Mouse (Mus musculus) liver, postnatal 0 days (tissue): ENCODE results near the gene 4930544D05Rik. TPM values are rescaled to one million over a fixed set of nuclear protein-coding genes. Genes with fewer than 3 reads are reported as not detected.
A peak's percentile ranks its signal among the peaks of the same experiment; 100 is the strongest.

Source experiments
- ATAC-seq: fragments of 200-750 bp; cut with Nextera tagmentation; 2 replicates; pipeline ENCODE4 v1.8.0; 2017; ENCODE audit warnings: mild to moderate bottlenecking, moderate library complexity
- DNase-seq: peaks from one replicate; pipeline ENCODE4 v3.0.0-alpha.2; 2016
- H3K27ac ChIP-seq: fragments of 300-500 bp; sonication (generic); 2 replicates; pipeline ENCODE4 v1.5.1; 2014; ENCODE audit warnings: antibody characterized with exemption, moderate library complexity, mild to moderate bottlenecking, low read depth
- H3K27me3 ChIP-seq: fragments of 300-500 bp; sonication (generic); 2 replicates; pipeline ENCODE4 v1.6.1; 2014; ENCODE audit warnings: low read length, control low read depth, mixed read lengths; ENCODE audit not compliant: insufficient read depth
- H3K36me3 ChIP-seq: fragments of 300-500 bp; sonication (generic); replicated peaks from 2 replicates; pipeline ENCODE4 v1.6.1; 2014; ENCODE audit warnings: mild to moderate bottlenecking, control low read depth, low read length, moderate library complexity, mixed read lengths; ENCODE audit not compliant: insufficient read depth
- H3K4me1 ChIP-seq: fragments of 300-500 bp; sonication (generic); 2 replicates; pipeline ENCODE4 v1.6.1; 2014; ENCODE audit warnings: antibody characterized with exemption, mild to moderate bottlenecking, control low read depth; ENCODE audit not compliant: insufficient read depth
- H3K4me2 ChIP-seq: fragments of 300-500 bp; sonication (generic); 2 replicates; pipeline ENCODE4 v1.6.1; 2014; ENCODE audit warnings: low read depth, mild to moderate bottlenecking, low read length, moderate library complexity, mixed read lengths
- H3K4me3 ChIP-seq: fragments of 300-500 bp; sonication (generic); 2 replicates; pipeline ENCODE4 v1.5.1; 2014; ENCODE audit warnings: low read depth, low read length
- H3K9ac ChIP-seq: fragments of 300-500 bp; sonication (generic); replicated peaks from 2 replicates; pipeline ENCODE4 v1.6.1; 2014; ENCODE audit warnings: mild to moderate bottlenecking, moderate library complexity
- H3K9me3 ChIP-seq: fragments of 300-500 bp; sonication (generic); 2 replicates; pipeline ENCODE4 v1.6.1; 2016; ENCODE audit warnings: mild to moderate bottlenecking, control low read depth, low read length, mixed read lengths
- CTCF ChIP-seq: sonication (generic); IDR thresholded peaks from 2 replicates; pipeline ENCODE4 v1.5.1; 2016; ENCODE audit warnings: antibody characterized with exemption, low read depth
- EP300 ChIP-seq: IDR thresholded peaks from 2 replicates; pipeline ENCODE4 v1.6.1; 2016; ENCODE audit warnings: antibody characterized with exemption, low read depth, mild to moderate bottlenecking
- WGBS: fragments of 180-500 bp; shearing (Covaris S2); extraction: QIAGEN DNeasy Blood & Tissue Kit; methylation state at CpG from one replicate; pipeline ENCODE4 v1.1.7; 2014; ENCODE audit not compliant: insufficient replicate concordance; 5-methylcytosine and 5-hydroxymethylcytosine counted together
- polyA plus RNA-seq: library from polyadenylated mRNA; unstranded; fragments of >200 nt; fragmentation: Nextera tagmentation; extraction: Ambion mirVana; gene quantifications from 2 replicates; pipeline ENCODE4 v1.2.1, GENCODE M21; 2015

Gene 4930544D05Rik
- polyA plus RNA-seq, 1 experiment from 2014 or later, result not detected

DNA sequence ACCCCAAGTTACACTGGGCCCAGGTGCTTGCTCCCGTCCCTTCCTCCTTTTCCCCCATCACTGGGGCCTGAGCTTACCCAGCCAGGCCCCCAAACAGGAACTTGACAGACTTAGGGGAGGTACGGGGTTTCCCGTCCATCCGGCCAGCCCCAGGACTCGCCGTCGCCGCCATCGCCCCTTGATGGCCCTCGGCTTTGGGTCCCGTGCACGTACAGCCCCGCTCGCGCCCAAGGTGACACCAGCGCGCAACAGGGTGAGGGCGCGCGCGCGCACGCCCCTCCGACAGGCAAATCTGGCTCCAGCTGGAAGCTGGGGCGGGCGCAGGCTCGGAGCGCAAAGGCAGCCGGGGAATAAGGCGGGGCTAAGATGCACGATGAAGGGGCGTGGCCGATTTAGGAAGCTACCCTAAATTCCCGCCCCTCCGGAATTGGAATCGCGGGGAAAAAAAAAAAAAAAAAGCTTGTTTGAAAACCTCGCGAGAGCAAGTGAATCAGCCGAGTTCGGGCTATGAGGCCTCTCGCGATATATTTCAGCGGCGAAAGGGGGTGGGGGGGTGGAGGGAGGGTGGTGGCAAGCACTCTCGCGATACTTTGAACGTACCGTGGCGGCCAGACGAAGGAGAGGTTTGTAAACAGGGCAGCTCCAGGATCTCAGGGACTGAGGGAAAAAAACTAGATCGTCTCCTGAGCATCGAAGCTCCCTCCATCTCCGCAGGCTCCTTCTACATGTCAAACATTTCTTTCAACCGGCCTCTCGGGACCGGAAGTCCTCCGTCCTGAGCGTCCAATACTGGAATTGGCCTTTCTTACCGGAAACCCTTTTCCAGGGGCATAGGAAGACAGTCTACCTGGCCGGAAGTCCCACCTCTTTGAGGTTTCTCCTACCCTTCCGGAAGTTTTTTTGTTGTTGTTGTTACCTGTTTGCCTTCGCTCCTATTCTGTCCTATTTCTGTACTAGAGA lies 31.3 kb downstream of the 4930544D05Rik start, which contains the start of the genes Rnf167 and Slc25a11:
Gene Rnf167, plus strand, starts transcription at position 545 of the 960 bp plus-strand sequence.
Gene Slc25a11, minus strand, starts transcription at position 789 of the 960 bp plus-strand sequence.
- H3K36me3 ChIP-seq, result peaks cover 45% of the 10 kb centered on the region
- no peaks in the 10 kb centered on the region for H3K27me3 ChIP-seq
- WGBS, result under 1% methylated on average over 63 of the region's 63 CpGs
- DNase-seq (peak; percentile 97), ATAC-seq (peak; percentile 88)
- no peaks in the 10 kb centered on the region for H3K9me3 ChIP-seq
- H3K4me1 ChIP-seq, result peaks cover 45% of the 10 kb centered on the region
- peak within 1 kb of the TSS; percentile 97 for H3K27ac ChIP-seq
- TF ChIP-seq CTCF (peak; percentile 46), EP300 (peak; percentile 85)
- H3K4me3 ChIP-seq, result peak within 1 kb of the TSS; percentile 74
- peak within 1 kb of the TSS; percentile 90 for H3K9ac ChIP-seq
- peak within 1 kb of the TSS; percentile 96 for H3K4me2 ChIP-seq

DNA sequence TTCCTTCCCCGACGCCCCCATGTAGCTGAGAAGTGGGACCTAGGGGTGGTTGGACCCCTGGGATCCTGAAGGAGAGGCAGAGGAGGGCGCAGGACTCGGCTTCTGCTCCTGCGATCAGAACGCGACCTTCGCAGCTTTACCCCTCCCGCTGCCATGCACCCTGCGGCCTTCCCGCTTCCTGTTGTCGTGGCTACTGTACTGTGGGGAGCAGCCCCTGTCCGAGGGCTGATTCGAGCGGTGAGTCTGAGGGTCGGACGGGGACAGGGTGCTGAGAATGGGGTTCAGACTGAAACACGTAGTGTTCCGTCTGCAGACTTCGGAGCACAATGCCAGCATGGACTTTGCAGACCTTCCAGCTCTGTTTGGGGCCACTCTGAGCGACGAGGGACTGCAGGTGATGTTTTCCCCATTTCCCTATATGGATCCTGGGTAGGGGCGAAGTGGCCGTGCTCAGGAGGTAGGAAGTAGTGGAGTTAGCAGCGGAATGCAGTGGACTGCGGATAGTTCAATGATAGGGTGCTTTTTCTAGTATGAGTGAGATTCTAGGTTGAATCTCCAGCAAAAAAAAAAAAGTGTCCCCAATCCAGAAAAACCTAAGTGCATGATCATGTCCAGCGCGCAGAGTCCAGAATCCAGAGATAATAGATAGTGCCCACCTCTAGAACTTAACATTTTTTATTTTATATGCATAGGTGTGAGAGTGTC lies 32.2 kb downstream of the 4930544D05Rik start:
- no peaks in the 10 kb centered on the region for H3K27me3 ChIP-seq
- ATAC-seq (no peak), DNase-seq (peak; percentile 57)
- peak overlapping the region; percentile 74 for H3K4me3 ChIP-seq
- H3K9me3 ChIP-seq, result no peaks in the 10 kb centered on the region
- peaks cover 52% of the 10 kb centered on the region for H3K36me3 ChIP-seq
- peak overlapping the region; percentile 97 for H3K27ac ChIP-seq
- peaks cover 53% of the 10 kb centered on the region for H3K4me1 ChIP-seq
- WGBS, result 2% methylated on average over 28 of the region's 28 CpGs
- H3K4me2 ChIP-seq, result peak overlapping the region; percentile 96
- TF ChIP-seq EP300, result no peak
- TF ChIP-seq CTCF, result no peak
- peak overlapping the region; percentile 90 for H3K9ac ChIP-seq

DNA sequence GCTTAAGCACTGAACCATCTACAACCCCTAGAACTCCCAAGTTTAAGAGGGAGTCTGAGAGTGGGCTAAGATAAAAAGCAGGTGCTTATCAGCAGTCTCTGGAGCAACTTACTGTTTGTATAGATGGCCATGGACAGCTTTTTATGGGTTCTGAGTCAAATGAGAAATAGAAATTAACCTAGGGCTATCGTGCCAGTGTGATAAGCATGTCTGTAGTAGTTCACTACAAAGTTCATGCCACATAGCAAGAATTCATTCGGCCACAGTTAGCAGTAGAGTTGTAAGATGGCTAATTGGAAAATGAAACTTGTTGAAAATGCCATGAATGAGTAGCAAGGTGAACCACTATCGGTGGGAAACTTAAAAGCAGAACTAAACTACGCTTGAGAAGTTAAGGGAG lies 32.9 kb downstream of the 4930544D05Rik start:
- no peak for ATAC-seq
- Histone ChIP-seq H3K36me3 (peaks cover 53% of the 10 kb centered on the region), H3K4me2 (peak overlapping the region; percentile 96), H3K4me1 (peaks cover 53% of the 10 kb centered on the region), H3K9me3 (no peaks in the 10 kb centered on the region), H3K27me3 (no peaks in the 10 kb centered on the region), H3K4me3 (peak overlapping the region; percentile 74), H3K9ac (peak overlapping the region; percentile 90), H3K27ac (peak overlapping the region; percentile 97)
- TF ChIP-seq EP300, result peak; percentile 80
- TF ChIP-seq CTCF, result no peak
- DNase-seq, result no peak
- 20% methylated on average over 4 of the region's 4 CpGs for WGBS

DNA sequence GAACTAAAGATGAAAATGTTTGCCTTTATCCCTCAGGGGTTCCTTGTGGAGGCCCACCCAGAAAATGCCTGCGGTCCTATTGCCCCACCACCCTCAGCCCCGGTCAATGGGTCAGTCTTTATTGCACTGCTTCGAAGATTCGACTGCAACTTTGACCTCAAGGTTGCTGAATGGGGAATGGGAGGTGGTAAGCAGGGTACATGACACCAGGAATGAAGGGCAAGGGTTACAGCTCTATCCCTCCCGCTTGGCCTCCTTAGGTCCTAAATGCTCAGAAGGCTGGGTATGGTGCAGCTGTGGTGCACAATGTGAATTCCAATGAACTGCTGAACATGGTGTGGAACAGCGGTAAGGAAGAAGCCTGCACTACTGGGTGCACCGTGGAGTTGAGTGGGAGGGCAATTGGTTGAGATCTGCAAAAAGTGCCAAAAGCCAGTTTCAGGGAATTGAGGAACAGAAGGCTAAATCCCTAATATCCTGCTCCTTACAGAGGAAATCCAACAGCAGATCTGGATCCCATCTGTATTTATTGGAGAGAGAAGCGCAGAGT lies 33.6 kb downstream of the 4930544D05Rik start:
- DNase-seq (no peak), ATAC-seq (no peak)
- no peaks in the 10 kb centered on the region for H3K27me3 ChIP-seq
- H3K4me3 ChIP-seq, result peak overlapping the region; percentile 74
- WGBS, result 70% methylated on average over 8 of the region's 8 CpGs
- H3K9me3 ChIP-seq, result no peaks in the 10 kb centered on the region
- H3K9ac ChIP-seq, result no peak overlapping the region
- H3K4me2 ChIP-seq, result peak overlapping the region; percentile 96
- peaks cover 53% of the 10 kb centered on the region for H3K4me1 ChIP-seq
- H3K27ac ChIP-seq, result 0 out of 2 replicates have a peak overlapping the region, but pooled peaks have one; percentile 99
- TF ChIP-seq CTCF, result no peak
- TF ChIP-seq EP300, result no peak
- peaks cover 50% of the 10 kb centered on the region for H3K36me3 ChIP-seq

DNA sequence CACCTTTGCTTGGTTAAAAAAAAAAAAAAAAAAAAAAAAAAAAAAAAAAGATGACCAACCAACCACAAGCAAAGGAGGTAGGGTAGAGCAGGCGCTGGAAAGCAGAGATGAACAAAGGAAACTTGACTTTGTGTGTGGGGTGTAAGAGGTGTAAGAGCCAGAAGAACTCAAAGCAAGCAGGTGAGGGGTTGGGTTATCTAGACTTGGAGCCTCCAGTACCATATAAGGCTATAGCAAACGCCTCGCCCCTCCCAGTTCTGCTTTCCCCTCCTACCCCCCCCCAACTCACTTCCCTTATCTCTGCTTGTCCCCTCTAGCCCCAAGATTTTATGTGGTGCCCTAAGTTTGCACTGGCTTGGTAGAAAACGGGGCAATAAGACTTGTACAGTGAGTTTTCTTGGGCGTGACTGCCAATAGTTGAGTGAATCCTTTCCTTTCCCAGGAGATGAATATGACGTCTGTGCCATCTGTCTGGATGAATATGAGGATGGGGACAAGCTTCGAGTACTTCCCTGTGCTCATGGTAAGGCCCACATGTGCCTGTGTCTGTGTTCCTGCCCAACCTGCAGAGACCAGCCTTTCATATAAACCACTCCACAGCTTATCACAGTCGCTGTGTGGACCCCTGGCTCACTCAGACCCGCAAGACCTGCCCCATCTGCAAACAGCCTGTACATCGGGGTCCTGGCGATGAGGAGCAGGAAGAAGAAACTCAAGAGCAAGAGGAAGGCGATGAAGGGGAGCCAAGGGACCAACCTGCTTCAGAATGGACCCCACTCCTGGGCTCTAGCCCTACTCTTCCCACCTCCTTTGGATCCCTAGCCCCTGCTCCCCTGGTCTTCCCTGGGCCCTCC lies 34.9 kb downstream of the 4930544D05Rik start:
- Histone ChIP-seq H3K9ac (peak overlapping the region; percentile 27; the same call in 1 of the 2 replicates), H3K27me3 (no peaks in the 10 kb centered on the region), H3K4me3 (peak overlapping the region; percentile 100; the same call in 1 of the 2 replicates), H3K27ac (peak overlapping the region; percentile 99), H3K36me3 (peaks cover 38% of the 10 kb centered on the region), H3K9me3 (no peaks in the 10 kb centered on the region), H3K4me2 (peak overlapping the region; percentile 96), H3K4me1 (peaks cover 52% of the 10 kb centered on the region)
- ATAC-seq, result no peak
- DNase-seq, result peak; percentile 57
- TF ChIP-seq EP300 (no peak), CTCF (no peak)
- WGBS, result 52% methylated on average over 12 of the region's 12 CpGs
